Comparison of ENCODE assay signal across 17 mouse cellular contexts in the genomic region with DNA sequence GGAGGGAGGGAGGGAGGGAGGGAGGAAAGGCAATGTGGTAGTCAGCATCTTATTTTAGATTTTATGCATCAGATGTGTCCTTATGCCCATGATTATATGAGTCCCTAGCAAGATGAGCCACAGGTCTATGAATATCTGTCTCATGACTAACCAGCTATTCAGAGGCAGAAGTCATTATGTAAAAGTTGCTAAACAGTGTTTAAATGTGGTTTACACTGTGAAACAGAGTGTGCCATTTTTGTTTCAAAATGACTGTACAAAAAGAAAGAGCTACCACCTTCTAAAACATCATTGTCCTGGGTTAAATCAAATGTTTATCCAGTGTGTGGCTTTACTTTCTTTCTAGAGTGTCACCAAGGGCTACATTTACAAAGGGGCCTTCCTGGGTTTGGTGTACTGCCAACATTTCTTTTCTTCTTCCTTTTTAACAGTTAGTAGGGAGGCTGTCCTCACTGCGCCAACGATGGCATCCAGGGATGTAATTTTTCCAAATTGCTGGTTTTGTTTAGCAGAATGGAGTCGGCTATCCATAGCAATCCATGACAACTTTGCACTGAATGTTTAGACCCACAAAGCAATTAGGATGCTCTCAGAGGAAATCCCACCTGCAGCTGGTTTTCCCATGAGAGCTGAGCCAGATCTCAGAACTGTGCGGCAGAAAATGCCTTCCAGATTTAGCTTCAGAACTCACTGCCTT.
DNase-seq lines count a peak whose midpoint lies in the region; ATAC-seq and TF ChIP-seq lines count a peak whose summit lies in the region.
"Had no signal": no experiment of that assay in that cellular context is flagged by ENCODE, and none has a peak within 500 bp of the region (broad histone marks: within the 10 kb centered on the region; RNA-seq: fewer than 3 reads in every experiment).

No protein-coding gene starts in this region.

- no peak for TF ChIP-seq CTCF in hindbrain, postnatal 0 days (IDR thresholded peaks at IDR 0.05; ENCODE audit: low read depth)
- no peak for TF ChIP-seq CTCF in CH12.LX (conservative IDR thresholded peaks at IDR 0.05 in 1 of 2, IDR thresholded peaks at IDR 0.05 in 1 of 2; ENCODE audit: low read depth in 2 of 2, low read length in 2 of 2)

- no peaks in the 10 kb centered on the region for H3K36me3 ChIP-seq in hindbrain, postnatal 0 days (ENCODE audit: insufficient read depth, low read length)
- no peaks in the 10 kb centered on the region for H3K36me3 ChIP-seq in hindbrain, embryonic 13.5 days
- no peaks in the 10 kb centered on the region for H3K36me3 ChIP-seq in CH12.LX (replicated peaks in 1 of 2; ENCODE audit: control insufficient read depth in 1 of 2, insufficient read depth in 1 of 2, low read length in 1 of 2)
- H3K36me3 ChIP-seq in embryonic facial prominence, embryonic 10.5 days (replicated peaks), result no peaks in the 10 kb centered on the region
- H3K36me3 ChIP-seq: G1E; liver, embryonic 15.5 days had no signal

- ATAC-seq in hindbrain, postnatal 0 days, result no peak
- ATAC-seq in hindbrain, embryonic 13.5 days (ENCODE audit: low FRiP score), result no peak

- no peaks in the 10 kb centered on the region for H3K27me3 ChIP-seq in hindbrain, postnatal 0 days (ENCODE audit: insufficient read depth, low read length)
- H3K27me3 ChIP-seq in hindbrain, embryonic 13.5 days, result no peaks in the 10 kb centered on the region
- H3K27me3 ChIP-seq in CH12.LX (replicated peaks), result no peaks in the 10 kb centered on the region
- H3K27me3 ChIP-seq in embryonic facial prominence, embryonic 10.5 days (replicated peaks; ENCODE audit: low read depth, poor library complexity, severe bottlenecking), result no peaks in the 10 kb centered on the region
- H3K27me3 ChIP-seq: liver, embryonic 15.5 days had no signal

- DNase-seq in hindbrain, postnatal 0 days (ENCODE audit: low spot score), result peak; percentile 18
- peak; percentile 44 for DNase-seq in CH12.LX (ENCODE audit: extremely low read depth)
- DNase-seq in embryonic facial prominence, embryonic 10.5 days (ENCODE audit: low spot score), result peak; percentile 8
- DNase-seq in left cerebral cortex, postnatal 25 days (ENCODE audit: low spot score in 2 of 2), result peak; percentile 7 to 78
- no peak for DNase-seq in embryo, embryonic 10 days (ENCODE audit: low spot score)
- no peak for DNase-seq in ovary, adult 18-20 months (ENCODE audit: low spot score)
- DNase-seq: adrenal gland, postnatal 14 days; gastrocnemius, postnatal 14 days; heart, postnatal 36 days; lung, postnatal 14 days had no signal

- H3K4me2 ChIP-seq in hindbrain, postnatal 0 days (ENCODE audit: low read depth, low read length), result no peak overlapping the region
- H3K4me2 ChIP-seq in hindbrain, embryonic 13.5 days, result no peak overlapping the region
- no peak overlapping the region for H3K4me2 ChIP-seq in CH12.LX (ENCODE audit: insufficient read depth, low read depth, poor library complexity, severe bottlenecking)
- H3K4me2 ChIP-seq: heart, embryonic 11.5 days; liver, embryonic 15.5 days; midbrain, embryonic 11.5 days had no signal

- no peak overlapping the region for H3K9ac ChIP-seq in hindbrain, postnatal 0 days (replicated peaks; ENCODE audit: low read length)
- H3K9ac ChIP-seq in hindbrain, embryonic 13.5 days, result no peak overlapping the region
- H3K9ac ChIP-seq in CH12.LX (ENCODE audit: insufficient read depth, low read depth), result no peak overlapping the region
- H3K9ac ChIP-seq: liver, embryonic 15.5 days had no signal

- H3K27ac ChIP-seq in hindbrain, postnatal 0 days, result no peak overlapping the region
- H3K27ac ChIP-seq in hindbrain, embryonic 13.5 days, result no peak overlapping the region
- H3K27ac ChIP-seq in CH12.LX (ENCODE audit: insufficient read depth, low read depth), result no peak overlapping the region
- no peak overlapping the region for H3K27ac ChIP-seq in embryonic facial prominence, embryonic 10.5 days (replicated peaks)
- H3K27ac ChIP-seq: kidney, postnatal 0 days; liver, embryonic 15.5 days; stomach, postnatal 0 days had no signal

- dilution Hi-C loops in CH12.LX (cut with MboI; ENCODE audit: extremely low pct_ligation_motif_present, extremely low pct_unique_long_range_greater_than_20kb, low sequenced_read_pairs), result no loop called here

- TF ChIP-seq RAD21 in CH12.LX (IDR thresholded peaks at IDR 0.05; ENCODE audit: low read depth, low read length), result no peak

- H3K4me1 ChIP-seq in hindbrain, postnatal 0 days (ENCODE audit: insufficient read depth, low read length), result no peaks in the 10 kb centered on the region
- H3K4me1 ChIP-seq in hindbrain, embryonic 13.5 days (replicated peaks), result no peaks in the 10 kb centered on the region
- H3K4me1 ChIP-seq in CH12.LX (ENCODE audit: control insufficient read depth in 1 of 2, insufficient read depth in 2 of 2), result peaks cover 0 to 15% of the 10 kb centered on the region in 2 experiments; a peak in 2 of 4 replicates
- no peaks in the 10 kb centered on the region for H3K4me1 ChIP-seq in embryonic facial prominence, embryonic 10.5 days
- H3K4me1 ChIP-seq: liver, embryonic 15.5 days had no signal

- H3K9me3 ChIP-seq in hindbrain, postnatal 0 days (ENCODE audit: low read length), result no peaks in the 10 kb centered on the region
- no peaks in the 10 kb centered on the region for H3K9me3 ChIP-seq in hindbrain, embryonic 13.5 days
- no peaks in the 10 kb centered on the region for H3K9me3 ChIP-seq in CH12.LX (replicated peaks; ENCODE audit: low read length)
- no peaks in the 10 kb centered on the region for H3K9me3 ChIP-seq in embryonic facial prominence, embryonic 10.5 days
- H3K9me3 ChIP-seq: G1E; liver, embryonic 15.5 days had no signal

- intact Hi-C loops in left cerebral cortex, postnatal 25 days (cut with DNase I), result loop anchor here (5.0 kb wide), 1 partner anchor 309 kb away; no protein-coding TSS in a partner anchor

- TF ChIP-seq EP300 in CH12.LX (IDR thresholded peaks at IDR 0.05; ENCODE audit: low read length), result no peak

- H3K4me3 ChIP-seq in hindbrain, postnatal 0 days (ENCODE audit: low read length), result no peak overlapping the region
- H3K4me3 ChIP-seq in hindbrain, embryonic 13.5 days, result no peak overlapping the region
- H3K4me3 ChIP-seq in CH12.LX (replicated peaks in 1 of 3; ENCODE audit: low read depth in 2 of 3, low read length in 2 of 3, poor library complexity in 1 of 3), result no peak overlapping the region
- no peak overlapping the region for H3K4me3 ChIP-seq in embryonic facial prominence, embryonic 10.5 days
- H3K4me3 ChIP-seq: liver, embryonic 15.5 days had no signal

- no peaks in the 10 kb centered on the region for H3K79me2 ChIP-seq in CH12.LX (replicated peaks; ENCODE audit: control insufficient read depth, extremely low read depth, insufficient read depth, poor library complexity, severe bottlenecking)

- no peak for TF ChIP-seq POLR2A in CH12.LX (IDR thresholded peaks at IDR 0.05; ENCODE audit: low read depth, low read length)

- 55% methylated on average over 4 of the region's 4 CpGs for WGBS in hindbrain, postnatal 0 days
- 81% methylated on average over 4 of the region's 4 CpGs for WGBS in hindbrain, embryonic 13.5 days
- 64% methylated on average over 4 of the region's 4 CpGs for WGBS in embryonic facial prominence, embryonic 10.5 days

- in situ Hi-C loops in CH12.LX (cut with MboI; ENCODE audit: low pct_ligation_motif_present, low pct_unique_long_range_greater_than_20kb, low sequenced_read_pairs), result no loop called here

TF ChIP-seq in CH12.LX, 34 proteins besides CTCF, POLR2A, EP300 and RAD21:
- TF ChIP-seq HCFC1 (IDR thresholded peaks at IDR 0.05; ENCODE audit: low read depth, low read length) (no peak), MEF2A (IDR thresholded peaks at IDR 0.05; ENCODE audit: borderline replicate concordance, low read depth, low read length) (no peak), MYC (IDR thresholded peaks at IDR 0.05; ENCODE audit: low read depth, low read length) (no peak), PAX5 (IDR thresholded peaks at IDR 0.05; ENCODE audit: low read length) (no peak), ETS1 (conservative IDR thresholded peaks at IDR 0.05; ENCODE audit: low read depth, low read length) (0 out of 2 replicates have a peak, but pooled peaks have one; percentile 20), ELF1 (IDR thresholded peaks at IDR 0.05; ENCODE audit: low read depth, low read length) (no peak), ZKSCAN1 (IDR thresholded peaks at IDR 0.05; ENCODE audit: borderline replicate concordance, low read depth, low read length) (no peak), CHD2 (IDR thresholded peaks at IDR 0.05; ENCODE audit: low read length) (no peak), GABPA (IDR thresholded peaks at IDR 0.05; ENCODE audit: insufficient replicate concordance, low read depth, low read length) (no peak), TCF12 (IDR thresholded peaks at IDR 0.05; ENCODE audit: low read depth, low read length) (no peak), BHLHE40 (IDR thresholded peaks at IDR 0.05; ENCODE audit: low read depth, low read length) (peak; percentile 55), NELFE (IDR thresholded peaks at IDR 0.05; ENCODE audit: low read depth, low read length) (no peak), SMC3 (IDR thresholded peaks at IDR 0.05; ENCODE audit: low read depth, low read length) (no peak), USF2 (conservative IDR thresholded peaks at IDR 0.05; ENCODE audit: low read depth, low read length) (no peak), MAFK (IDR thresholded peaks at IDR 0.05; ENCODE audit: insufficient replicate concordance, low read length) (no peak), NRF1 (IDR thresholded peaks at IDR 0.05; ENCODE audit: low read depth, low read length) (no peak), IRF4 (IDR thresholded peaks at IDR 0.05; ENCODE audit: low read depth, low read length) (0 out of 2 replicates have a peak, but pooled peaks have one; percentile 35), UBTF (IDR thresholded peaks at IDR 0.05; ENCODE audit: low read depth, low read length) (no peak), MAX (IDR thresholded peaks at IDR 0.05; ENCODE audit: low read length) (no peak), JUND (conservative IDR thresholded peaks at IDR 0.05; ENCODE audit: low read depth, low read length) (peak; percentile 64; the same call in 1 of the 2 replicates), MAZ (IDR thresholded peaks at IDR 0.05; ENCODE audit: low read depth, low read length) (no peak), USF1 (IDR thresholded peaks at IDR 0.05; ENCODE audit: low read depth, low read length) (no peak), ZC3H11A (IDR thresholded peaks at IDR 0.05; ENCODE audit: low read depth, low read length) (no peak)

Comparison
In these comparisons a context has a peak if more than half of its experiments do, and no peak if none do; other contexts are left out.
1. DNase-seq: peak in hindbrain, postnatal 0 days (single experiment), CH12.LX (single experiment), embryonic facial prominence, embryonic 10.5 days (single experiment) and left cerebral cortex, postnatal 25 days (2 of 2); none in embryo, embryonic 10 days (single experiment) and ovary, adult 18-20 months (single experiment).